Mouse (Mus musculus): ENCODE measurements around the gene Ski. TPM values are rescaled to one million over a fixed set of nuclear protein-coding genes. Genes with fewer than 3 reads are reported as not detected.

Ski gene
- polyA plus RNA-seq, 1 experiment from 2014 or later = 22.6 TPM

DNA sequence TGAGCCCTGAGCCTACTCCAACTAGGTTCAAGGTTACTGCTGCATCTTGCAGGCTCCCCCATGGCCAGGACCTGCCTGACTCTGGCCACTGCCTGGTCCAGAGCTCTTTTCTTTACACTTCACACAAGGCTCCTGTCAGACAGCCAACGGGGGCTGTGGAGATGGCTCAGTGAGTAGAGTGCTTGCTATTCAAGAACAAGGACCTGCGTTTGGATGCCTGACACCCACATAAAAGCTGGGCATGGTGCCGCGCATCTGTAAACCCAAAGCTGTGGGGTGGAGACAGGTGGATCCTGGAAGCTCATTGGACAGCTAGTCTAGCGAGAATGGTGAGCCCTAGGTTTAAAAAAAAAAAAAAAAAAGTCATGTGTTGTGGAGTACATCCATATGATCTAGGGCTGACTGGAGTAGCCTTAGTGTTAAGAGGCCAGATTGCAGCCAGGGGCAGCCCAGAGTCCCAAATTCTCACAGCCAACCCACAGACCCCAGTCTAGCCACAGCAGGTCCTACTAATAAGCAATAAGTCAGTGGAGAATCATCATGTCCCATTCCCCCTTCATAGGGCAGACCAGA lies 50.3 kb downstream of the Ski start:
- H3K9me3 ChIP-seq (ENCODE audit: low read length) = no peaks in the 10 kb centered on the region
- H3K27ac ChIP-seq (ENCODE audit: low read length) = peak overlapping the region; percentile 95
- no peak overlapping the region for H3K9ac ChIP-seq (replicated peaks; ENCODE audit: low read depth)
- peaks cover 62% of the 10 kb centered on the region for H3K4me1 ChIP-seq (ENCODE audit: insufficient read depth, low read depth, low read length)
- H3K4me2 ChIP-seq (replicated peaks; ENCODE audit: low read depth, low read length) = no peak overlapping the region
- TF ChIP-seq CTCF (IDR thresholded peaks at IDR 0.05) = peak; percentile 7; the same call in 1 of the 2 replicates
- TF ChIP-seq EP300 (IDR thresholded peaks at IDR 0.05) = no peak
- H3K36me3 ChIP-seq (ENCODE audit: insufficient read depth, low read length) = no peaks in the 10 kb centered on the region
- no peak for DNase-seq (ENCODE audit: low spot score)
- no peaks in the 10 kb centered on the region for H3K27me3 ChIP-seq (replicated peaks; ENCODE audit: insufficient read depth, low read length)
- ATAC-seq = no peak
- 65% methylated on average over 5 of the region's 5 CpGs for WGBS
- no peak overlapping the region for H3K4me3 ChIP-seq (ENCODE audit: low read depth, low read length)

- H3K4me1 ChIP-seq (ENCODE audit: insufficient read depth, low read depth, low read length) = peaks cover 60% of the 10 kb centered on the region
- H3K27ac ChIP-seq (ENCODE audit: low read length) = peak overlapping the region; percentile 51
- 59% methylated on average over 8 of the region's 8 CpGs for WGBS
- ATAC-seq = no peak
- no peaks in the 10 kb centered on the region for H3K9me3 ChIP-seq (ENCODE audit: low read length)
- no peak overlapping the region for H3K4me3 ChIP-seq (ENCODE audit: low read depth, low read length)
- no peak overlapping the region for H3K4me2 ChIP-seq (replicated peaks; ENCODE audit: low read depth, low read length)
- TF ChIP-seq EP300 (IDR thresholded peaks at IDR 0.05) = no peak
- no peak for TF ChIP-seq CTCF (IDR thresholded peaks at IDR 0.05)
- H3K9ac ChIP-seq (replicated peaks; ENCODE audit: low read depth) = no peak overlapping the region
- DNase-seq (ENCODE audit: low spot score) = no peak
- no peaks in the 10 kb centered on the region for H3K36me3 ChIP-seq (ENCODE audit: insufficient read depth, low read length)
- no peaks in the 10 kb centered on the region for H3K27me3 ChIP-seq (replicated peaks; ENCODE audit: insufficient read depth, low read length)
Measured at GRCm38 (mm10) chr4:155170614-155171212, 51.7 kb downstream of the Ski start.

DNA sequence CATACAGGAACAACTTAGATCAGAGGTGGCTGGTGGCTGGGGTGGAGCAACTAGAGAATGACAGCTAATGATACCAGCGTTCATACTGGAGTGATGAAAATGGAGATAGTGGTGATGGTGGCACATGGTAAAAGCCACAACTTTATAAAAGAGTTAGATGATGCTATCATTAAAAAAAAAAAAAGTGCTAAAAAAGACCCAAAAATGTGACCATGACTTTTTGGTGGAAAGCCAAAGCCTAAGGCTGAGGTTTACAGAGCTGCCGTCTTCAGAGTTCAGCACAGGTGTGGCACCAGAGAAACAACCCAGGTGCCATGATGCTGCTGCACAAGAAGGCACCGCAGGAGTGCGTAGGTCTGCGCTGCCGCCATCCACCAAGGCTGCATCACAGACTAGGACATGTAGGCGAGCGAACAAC lies 53.5 kb downstream of the Ski start:
- TF ChIP-seq CTCF (IDR thresholded peaks at IDR 0.05) (no peak), EP300 (IDR thresholded peaks at IDR 0.05) (no peak)
- no peak for ATAC-seq
- H3K27me3 ChIP-seq (replicated peaks; ENCODE audit: insufficient read depth, low read length) = no peaks in the 10 kb centered on the region
- 0 out of 2 replicates have a peak overlapping the region, but pooled peaks have one; percentile 28 for H3K27ac ChIP-seq (ENCODE audit: low read length)
- H3K9ac ChIP-seq (replicated peaks; ENCODE audit: low read depth) = no peak overlapping the region
- 90% methylated on average over 8 of the region's 8 CpGs for WGBS
- H3K4me1 ChIP-seq (ENCODE audit: insufficient read depth, low read depth, low read length) = peaks cover 54% of the 10 kb centered on the region
- DNase-seq (ENCODE audit: low spot score) = no peak
- H3K9me3 ChIP-seq (ENCODE audit: low read length) = no peaks in the 10 kb centered on the region
- H3K36me3 ChIP-seq (ENCODE audit: insufficient read depth, low read length) = no peaks in the 10 kb centered on the region
- no peak overlapping the region for H3K4me3 ChIP-seq (ENCODE audit: low read depth, low read length)
- H3K4me2 ChIP-seq (replicated peaks; ENCODE audit: low read depth, low read length) = no peak overlapping the region

DNA sequence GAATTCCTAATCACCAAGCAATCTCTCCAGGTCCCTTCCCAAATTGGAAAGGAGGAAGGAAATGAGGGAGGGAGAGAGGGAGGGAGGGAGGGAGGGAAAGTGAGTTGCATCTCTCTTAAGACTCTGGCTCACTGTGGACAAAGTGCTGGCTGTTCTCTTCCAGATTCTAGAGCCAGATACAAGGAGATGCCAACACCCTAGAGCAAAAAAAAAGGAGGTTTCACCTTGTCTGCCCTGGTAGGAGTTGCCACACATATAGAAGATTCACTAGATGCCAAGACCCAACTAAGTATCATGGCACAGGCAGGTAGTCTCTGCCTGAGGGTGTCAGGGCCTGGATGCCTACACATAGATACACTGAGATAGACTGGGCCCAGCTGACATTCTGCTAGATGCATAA lies 56.5 kb downstream of the Ski start:
- Histone ChIP-seq H3K27me3 (replicated peaks; ENCODE audit: insufficient read depth, low read length) (no peaks in the 10 kb centered on the region), H3K27ac (ENCODE audit: low read length) (no peak overlapping the region), H3K4me1 (ENCODE audit: insufficient read depth, low read depth, low read length) (peaks cover 51% of the 10 kb centered on the region), H3K9ac (replicated peaks; ENCODE audit: low read depth) (no peak overlapping the region), H3K4me3 (ENCODE audit: low read depth, low read length) (no peak overlapping the region), H3K36me3 (ENCODE audit: insufficient read depth, low read length) (no peaks in the 10 kb centered on the region), H3K4me2 (replicated peaks; ENCODE audit: low read depth, low read length) (no peak overlapping the region), H3K9me3 (ENCODE audit: low read length) (no peaks in the 10 kb centered on the region)
- TF ChIP-seq EP300 (IDR thresholded peaks at IDR 0.05) (no peak), CTCF (IDR thresholded peaks at IDR 0.05) (no peak)
- DNase-seq (ENCODE audit: low spot score) = no peak
- no peak for ATAC-seq

DNA sequence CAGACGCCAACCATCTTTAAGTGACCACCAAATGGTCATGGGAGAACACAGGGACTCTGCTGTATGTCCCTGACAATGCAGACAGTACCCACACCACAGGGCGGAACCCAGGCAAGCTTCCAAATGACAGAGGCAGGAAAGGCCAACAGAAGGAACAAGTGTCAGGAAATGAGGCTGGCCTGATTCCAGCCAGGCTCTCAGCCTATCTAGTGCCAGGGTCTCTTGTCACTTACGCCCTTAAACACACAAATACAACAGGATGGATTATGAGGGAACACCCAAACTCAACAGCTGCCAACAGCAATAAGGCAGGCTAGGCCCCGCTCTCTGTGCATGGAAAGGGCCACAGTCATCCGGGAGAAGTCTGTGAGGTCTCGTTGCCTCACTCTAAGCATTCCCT lies 57.8 kb downstream of the Ski start:
- 15% methylated on average over 6 of the region's 6 CpGs for WGBS
- peak; percentile 91 for ATAC-seq
- Histone ChIP-seq H3K9me3 (ENCODE audit: low read length) (no peaks in the 10 kb centered on the region), H3K27ac (ENCODE audit: low read length) (peak overlapping the region; percentile 79), H3K9ac (replicated peaks; ENCODE audit: low read depth) (no peak overlapping the region), H3K4me1 (ENCODE audit: insufficient read depth, low read depth, low read length) (peaks cover 50% of the 10 kb centered on the region), H3K4me2 (replicated peaks; ENCODE audit: low read depth, low read length) (no peak overlapping the region), H3K4me3 (ENCODE audit: low read depth, low read length) (no peak overlapping the region), H3K36me3 (ENCODE audit: insufficient read depth, low read length) (peaks cover 1% of the 10 kb centered on the region; the same call in 1 of the 2 replicates), H3K27me3 (replicated peaks; ENCODE audit: insufficient read depth, low read length) (no peaks in the 10 kb centered on the region)
- peak; percentile 90 for DNase-seq (ENCODE audit: low spot score)
- TF ChIP-seq CTCF (IDR thresholded peaks at IDR 0.05) (no peak), EP300 (IDR thresholded peaks at IDR 0.05) (peak; percentile 97)

- DNase-seq (ENCODE audit: low spot score) (no peak), ATAC-seq (no peak)
- Histone ChIP-seq H3K27me3 (replicated peaks; ENCODE audit: insufficient read depth, low read length) (no peaks in the 10 kb centered on the region), H3K9ac (replicated peaks; ENCODE audit: low read depth) (no peak overlapping the region), H3K27ac (ENCODE audit: low read length) (peak overlapping the region; percentile 79), H3K36me3 (ENCODE audit: insufficient read depth, low read length) (peaks cover 9% of the 10 kb centered on the region; the same call in 1 of the 2 replicates), H3K9me3 (ENCODE audit: low read length) (no peaks in the 10 kb centered on the region), H3K4me2 (replicated peaks; ENCODE audit: low read depth, low read length) (no peak overlapping the region), H3K4me1 (ENCODE audit: insufficient read depth, low read depth, low read length) (peaks cover 45% of the 10 kb centered on the region), H3K4me3 (ENCODE audit: low read depth, low read length) (no peak overlapping the region)
- WGBS = 56% methylated on average over 8 of the region's 8 CpGs
- TF ChIP-seq CTCF (IDR thresholded peaks at IDR 0.05) = no peak
- TF ChIP-seq EP300 (IDR thresholded peaks at IDR 0.05) = no peak
Measured at GRCm38 (mm10) chr4:155163685-155164084, 58.7 kb downstream of the Ski start.
